9 mouse cellular contexts compared by ENCODE assay signal in genomic region chr8:84011705-84012498, GRCm38 (mm10). TPM values are rescaled to one million over a fixed set of nuclear protein-coding genes. Genes with fewer than 3 reads are reported as not detected.
DNase-seq lines count a peak whose midpoint lies in the region; ATAC-seq and TF ChIP-seq lines count a peak whose summit lies in the region.
"Had no signal": no experiment of that assay in that cellular context is flagged by ENCODE, and none has a peak within 500 bp of the region (broad histone marks: within the 10 kb centered on the region; RNA-seq: fewer than 3 reads in every experiment).

2210011C24Rik (minus strand) TSS chr8:84012171.

- no peak for DNase-seq in frontal cortex, postnatal 14 days (ENCODE audit: low spot score in 2 of 2)
- DNase-seq in liver, embryonic 14.5 days (ENCODE audit: low read depth in 3 of 3, low spot score in 3 of 3), result no peak
- peak; percentile 45 to 46 for DNase-seq in natural killer cell, adult 2 months (ENCODE audit: low spot score in 2 of 2)
- DNase-seq in gastrocnemius, postnatal 14 days, result no peak
- no peak for DNase-seq in embryo, embryonic 11 days

- TF ChIP-seq CTCF in liver, embryonic 14.5 days (IDR thresholded peaks at IDR 0.05; ENCODE audit: low read depth), result no peak

- peak; percentile 11; the same call in 1 of the 2 replicates for ATAC-seq in frontal cortex, adult (ENCODE audit: low TSS enrichment)
- no peak for ATAC-seq in embryonic facial prominence, embryonic 12.5 days (ENCODE audit: insufficient number of reproducible peaks, insufficient read depth, low FRiP score, low TSS enrichment)
- ATAC-seq in inflammation-experienced regulatory T-cells, adult 6 months, result peak; percentile 27
- ATAC-seq in liver, embryonic 14.5 days (ENCODE audit: insufficient read depth), result no peak

- intact Hi-C loops in gastrocnemius, postnatal 14 days (cut with DNase I; ENCODE audit: low total_unique reads), result no loop called here

- peaks cover 25% of the 10 kb centered on the region for H3K4me1 ChIP-seq in embryonic facial prominence, embryonic 12.5 days
- H3K4me1 ChIP-seq in liver, embryonic 14.5 days (replicated peaks; ENCODE audit: control insufficient read depth in 2 of 2, insufficient read depth in 2 of 2, low read length in 1 of 2), result no peaks in the 10 kb centered on the region

- H3K27ac ChIP-seq in embryonic facial prominence, embryonic 12.5 days, result no peak within 1 kb of the TSS
- no peak within 1 kb of the TSS for H3K27ac ChIP-seq in liver, embryonic 14.5 days

- WGBS in embryonic facial prominence, embryonic 12.5 days, result 1% methylated on average over 45 of the region's 45 CpGs
- 1% methylated on average over 44 of the region's 45 CpGs for WGBS in liver, embryonic 14.5 days (ENCODE audit: insufficient replicate concordance)

- no peak for TF ChIP-seq EP300 in liver, embryonic 14.5 days (IDR thresholded peaks at IDR 0.05; ENCODE audit: low read depth)

- H3K4me3 ChIP-seq in embryonic facial prominence, embryonic 12.5 days, result peak within 1 kb of the TSS; percentile 51
- H3K4me3 ChIP-seq in liver, embryonic 14.5 days (ENCODE audit: insufficient read depth in 1 of 2, low read depth in 2 of 2, low read length in 2 of 2), result peak within 1 kb of the TSS; percentile 33 to 47

- peaks cover 40% of the 10 kb centered on the region for H3K27me3 ChIP-seq in embryonic facial prominence, embryonic 12.5 days
- H3K27me3 ChIP-seq in liver, embryonic 14.5 days (ENCODE audit: control insufficient read depth, insufficient read depth, low read length), result peaks cover 42% of the 10 kb centered on the region

- H3K9ac ChIP-seq in embryonic facial prominence, embryonic 12.5 days, result peak within 1 kb of the TSS; percentile 54
- H3K9ac ChIP-seq in liver, embryonic 14.5 days (replicated peaks), result no peak within 1 kb of the TSS

- H3K9me3 ChIP-seq in embryonic facial prominence, embryonic 12.5 days, result 0 out of 2 replicates have a peak, but pooled peaks cover 4% of the 10 kb centered on the region
- no peaks in the 10 kb centered on the region; the same call in 1 of the 2 replicates for H3K9me3 ChIP-seq in liver, embryonic 14.5 days (ENCODE audit: control insufficient read depth, low read length)

- peak within 1 kb of the TSS; percentile 97 for H3K4me2 ChIP-seq in embryonic facial prominence, embryonic 12.5 days (replicated peaks)
- H3K4me2 ChIP-seq in liver, embryonic 14.5 days (ENCODE audit: low read depth), result peak within 1 kb of the TSS; percentile 67

- H3K36me3 ChIP-seq in embryonic facial prominence, embryonic 12.5 days, result no peaks in the 10 kb centered on the region
- H3K36me3 ChIP-seq in liver, embryonic 14.5 days (replicated peaks; ENCODE audit: control insufficient read depth, insufficient read depth, low read depth), result no peaks in the 10 kb centered on the region

RNA-seq across cellular contexts. Expression of gene 2210011C24Rik, which starts in this region (rescaled TPM):
- 0.28 TPM in 1 of 2 replicates, not detected in the other for polyA plus RNA-seq in embryonic facial prominence, embryonic 12.5 days (2016; fragmentation: Nextera tagmentation; extraction: Ambion mirVana)
- polyA plus RNA-seq in inflammation-experienced regulatory T-cells, adult 6 months (2017; shearing (Covaris generic)), result 1 to 10 TPM in 2 of 3 experiments, not detected in 1; 1.2 to 2.5 TPM
- polyA plus RNA-seq in liver, embryonic 14.5 days (2012; rRNA removed), result not detected in 2 replicates
- polyA plus RNA-seq in liver, embryonic 14.5 days (2014; fragmentation: Nextera tagmentation; extraction: Ambion mirVana), result not detected in 2 replicates
- 1 to 10 TPM; 2.9 to 4.2 TPM for total RNA-seq in gastrocnemius, postnatal 14 days (2021)
- total RNA-seq: MEL had no signal

Comparison
In these comparisons a context has a peak if more than half of its experiments do, and no peak if none do; other contexts are left out.
1. ATAC-seq: peak in frontal cortex, adult (single experiment) and inflammation-experienced regulatory T-cells, adult 6 months (single experiment); none in embryonic facial prominence, embryonic 12.5 days (single experiment) and liver, embryonic 14.5 days (single experiment).
2. DNase-seq: peak in natural killer cell, adult 2 months (2 of 2); none in frontal cortex, postnatal 14 days (0 of 2), liver, embryonic 14.5 days (0 of 3), gastrocnemius, postnatal 14 days (single experiment) and embryo, embryonic 11 days (single experiment).